Mouse (Mus musculus): Measurements from ENCODE around the gene Cadm3. TPM values are rescaled to one million over a fixed set of nuclear protein-coding genes. Genes with fewer than 3 reads are reported as not detected.

The Cadm3 gene
- polyA plus RNA-seq, 1 experiment from 2014 or later = 1.4 TPM

DNA sequence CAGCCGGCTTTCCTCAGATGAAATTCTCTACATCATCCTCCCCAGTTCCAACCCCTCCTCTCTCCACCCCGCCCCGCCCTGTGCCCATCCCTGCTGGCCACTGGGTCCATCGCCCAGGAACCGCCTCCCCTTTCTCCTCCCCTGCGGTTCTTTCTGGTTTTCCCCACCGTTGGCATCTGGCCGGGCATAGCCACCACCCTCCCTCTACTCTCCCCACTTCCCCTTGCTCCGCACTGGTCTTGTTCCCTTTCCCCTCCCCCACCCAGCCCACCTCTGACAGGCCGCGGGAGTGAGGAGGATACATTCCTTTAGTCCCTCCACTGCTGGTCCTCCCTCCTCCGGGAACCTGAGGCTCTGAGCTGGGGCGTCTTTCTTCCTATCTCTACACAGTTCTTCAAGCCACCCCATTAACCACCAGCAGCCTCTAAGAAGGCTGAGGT lies 1.5 kb downstream of the Cadm3 start:
- no peak overlapping the region for H3K9ac ChIP-seq (ENCODE audit: low read length)
- H3K27ac ChIP-seq (replicated peaks; ENCODE audit: low read depth, low read length) = no peak overlapping the region
- peak overlapping the region; percentile 17; the same call in 1 of the 2 replicates for H3K4me2 ChIP-seq (ENCODE audit: low read depth, severe bottlenecking)
- H3K9me3 ChIP-seq (ENCODE audit: control insufficient read depth, low read length) = no peaks in the 10 kb centered on the region
- no peaks in the 10 kb centered on the region for H3K36me3 ChIP-seq (ENCODE audit: control insufficient read depth, insufficient read depth, low read length)
- WGBS = under 1% methylated on average over 13 of the region's 13 CpGs
- H3K4me3 ChIP-seq (ENCODE audit: low read depth, low read length) = no peak overlapping the region
- DNase-seq (ENCODE audit: low spot score) = no peak
- H3K4me1 ChIP-seq (ENCODE audit: control insufficient read depth, insufficient read depth, low read length) = peaks cover 5% of the 10 kb centered on the region
- no peak for ATAC-seq (ENCODE audit: insufficient number of reproducible peaks, low FRiP score, low TSS enrichment, low read depth)
- peaks cover 33% of the 10 kb centered on the region for H3K27me3 ChIP-seq (ENCODE audit: control insufficient read depth, insufficient read depth, low read length)

DNA sequence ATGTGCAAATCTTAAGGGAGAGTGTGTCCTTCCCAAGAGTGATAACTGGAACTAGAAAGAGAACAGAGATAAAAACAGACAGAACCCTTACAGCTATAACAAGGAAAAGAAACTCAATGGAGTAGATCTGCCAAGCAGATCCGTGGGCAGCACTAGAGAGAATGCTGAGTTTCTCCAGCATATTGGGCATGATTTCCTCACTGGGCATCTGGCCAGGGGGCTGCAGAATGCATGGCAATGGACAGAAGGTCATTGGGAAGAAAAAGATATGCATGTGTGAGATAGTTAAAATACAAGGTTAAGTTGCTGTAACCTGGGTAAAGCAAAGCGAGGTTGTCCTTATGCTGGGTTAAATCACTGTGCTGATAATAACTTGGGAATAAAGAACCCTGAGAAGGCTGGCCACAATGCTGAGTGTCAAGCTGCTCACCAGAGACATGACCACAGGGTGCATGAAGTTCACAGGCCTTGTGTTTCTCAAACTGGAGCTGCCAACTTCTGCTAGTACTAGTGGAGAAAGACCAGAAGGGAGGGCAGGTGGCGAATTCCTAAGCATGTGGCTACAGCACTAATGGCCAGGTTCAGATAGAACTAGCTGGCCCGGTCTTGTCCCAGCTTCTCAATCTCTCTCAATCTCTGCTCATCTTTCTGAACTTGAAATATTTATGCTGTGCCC lies 3.2 kb downstream of the Cadm3 start:
- ATAC-seq (ENCODE audit: insufficient number of reproducible peaks, low FRiP score, low TSS enrichment, low read depth) = no peak
- Histone ChIP-seq H3K36me3 (ENCODE audit: control insufficient read depth, insufficient read depth, low read length) (no peaks in the 10 kb centered on the region), H3K9ac (ENCODE audit: low read length) (no peak overlapping the region), H3K4me1 (ENCODE audit: control insufficient read depth, insufficient read depth, low read length) (peaks cover 5% of the 10 kb centered on the region), H3K4me3 (ENCODE audit: low read depth, low read length) (no peak overlapping the region), H3K4me2 (ENCODE audit: low read depth, severe bottlenecking) (no peak overlapping the region), H3K9me3 (ENCODE audit: control insufficient read depth, low read length) (no peaks in the 10 kb centered on the region), H3K27ac (replicated peaks; ENCODE audit: low read depth, low read length) (no peak overlapping the region), H3K27me3 (ENCODE audit: control insufficient read depth, insufficient read depth, low read length) (peaks cover 33% of the 10 kb centered on the region)
- no peak for DNase-seq (ENCODE audit: low spot score)
- 76% methylated on average over 4 of the region's 4 CpGs for WGBS

DNA sequence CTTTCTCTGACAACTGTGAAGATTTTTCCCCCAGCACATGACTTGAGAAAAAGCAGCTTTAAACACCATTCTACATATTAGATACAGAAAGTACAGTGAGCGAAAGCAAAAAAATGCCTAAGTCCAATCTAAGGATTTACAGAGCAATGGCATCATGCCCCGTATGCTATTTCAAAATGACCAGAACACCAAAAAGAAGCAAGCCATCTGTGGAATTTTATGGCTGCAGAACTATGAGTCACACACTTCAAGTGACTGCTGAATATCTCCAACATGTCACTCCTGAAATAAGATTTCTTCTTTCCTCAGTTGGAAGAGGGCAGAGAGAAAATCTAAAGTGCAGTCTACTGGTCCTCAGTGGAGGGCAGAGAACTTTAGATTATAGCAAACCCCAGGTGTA lies 4.1 kb downstream of the Cadm3 start:
- Histone ChIP-seq H3K9me3 (ENCODE audit: control insufficient read depth, low read length) (no peaks in the 10 kb centered on the region), H3K4me3 (ENCODE audit: low read depth, low read length) (no peak overlapping the region), H3K27me3 (ENCODE audit: control insufficient read depth, insufficient read depth, low read length) (peaks cover 28% of the 10 kb centered on the region), H3K4me2 (ENCODE audit: low read depth, severe bottlenecking) (no peak overlapping the region), H3K4me1 (ENCODE audit: control insufficient read depth, insufficient read depth, low read length) (peaks cover 5% of the 10 kb centered on the region), H3K27ac (replicated peaks; ENCODE audit: low read depth, low read length) (no peak overlapping the region), H3K9ac (ENCODE audit: low read length) (no peak overlapping the region), H3K36me3 (ENCODE audit: control insufficient read depth, insufficient read depth, low read length) (no peaks in the 10 kb centered on the region)
- DNase-seq (ENCODE audit: low spot score) = no peak
- 84% methylated on average over 2 of the region's 2 CpGs for WGBS
- no peak for ATAC-seq (ENCODE audit: insufficient number of reproducible peaks, low FRiP score, low TSS enrichment, low read depth)

DNA sequence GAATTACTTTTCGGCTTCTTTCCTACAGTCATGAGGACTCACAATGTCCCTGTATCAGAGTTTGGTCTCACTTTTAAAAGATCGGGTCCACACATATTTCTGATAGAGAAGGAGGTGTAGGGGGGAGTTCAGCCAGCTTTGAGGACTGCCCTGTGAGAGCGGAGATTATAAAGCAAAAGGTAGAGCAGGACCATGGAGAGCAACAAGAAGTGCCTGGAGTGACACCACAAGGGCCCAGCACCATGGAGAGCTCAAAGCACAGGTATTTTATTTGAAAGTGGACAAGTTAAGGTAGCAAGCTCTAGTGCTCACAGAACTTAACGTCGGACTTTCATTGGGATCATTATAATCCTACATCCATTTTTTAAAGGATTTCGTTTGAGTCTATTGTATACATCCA lies 5.8 kb downstream of the Cadm3 start:
- Histone ChIP-seq H3K36me3 (ENCODE audit: control insufficient read depth, insufficient read depth, low read length) (no peaks in the 10 kb centered on the region), H3K27ac (replicated peaks; ENCODE audit: low read depth, low read length) (no peak overlapping the region), H3K9me3 (ENCODE audit: control insufficient read depth, low read length) (no peaks in the 10 kb centered on the region), H3K9ac (ENCODE audit: low read length) (no peak overlapping the region), H3K4me1 (ENCODE audit: control insufficient read depth, insufficient read depth, low read length) (no peaks in the 10 kb centered on the region; the same call in 1 of the 2 replicates), H3K4me2 (ENCODE audit: low read depth, severe bottlenecking) (no peak overlapping the region), H3K4me3 (ENCODE audit: low read depth, low read length) (no peak overlapping the region), H3K27me3 (ENCODE audit: control insufficient read depth, insufficient read depth, low read length) (peaks cover 14% of the 10 kb centered on the region)
- WGBS = 28% methylated on average over 6 of the region's 6 CpGs
- peak; percentile 87 for DNase-seq (ENCODE audit: low spot score)
- peak; percentile 44; the same call in 1 of the 2 replicates for ATAC-seq (ENCODE audit: insufficient number of reproducible peaks, low FRiP score, low TSS enrichment, low read depth)

DNA sequence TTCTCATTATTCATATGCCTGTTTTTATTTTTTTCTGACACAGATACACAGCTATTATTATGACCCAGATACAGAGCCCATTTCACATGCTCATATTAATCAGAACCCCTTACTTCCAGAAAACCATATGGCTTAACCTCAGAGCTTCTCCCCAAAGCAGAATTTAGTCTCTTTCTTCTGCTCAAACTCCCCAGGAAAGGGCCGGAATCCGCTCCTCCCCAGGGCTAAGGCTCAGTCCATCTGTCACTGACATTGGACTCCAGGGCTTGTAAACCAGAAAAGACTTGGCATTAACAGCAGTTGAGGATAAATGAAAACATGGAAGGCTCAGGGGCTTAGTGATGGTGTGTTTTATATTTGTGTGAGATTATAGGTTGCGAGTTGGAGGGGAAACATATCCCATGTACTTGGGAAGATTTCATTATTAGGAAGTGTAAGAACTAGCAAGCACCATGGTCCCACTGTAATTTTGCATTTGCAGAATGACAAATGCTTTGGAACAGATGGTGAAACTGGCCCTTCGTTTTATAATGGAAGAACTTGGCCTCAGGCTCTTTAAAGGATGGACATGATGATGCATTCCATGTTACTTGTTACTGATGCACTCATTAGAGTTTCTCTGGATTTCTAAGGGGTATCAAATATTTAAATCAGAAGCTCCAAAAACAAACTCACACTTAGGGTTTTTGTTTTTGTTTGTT lies 7.8 kb downstream of the Cadm3 start:
- H3K9me3 ChIP-seq (ENCODE audit: control insufficient read depth, low read length) = no peaks in the 10 kb centered on the region
- H3K36me3 ChIP-seq (ENCODE audit: control insufficient read depth, insufficient read depth, low read length) = no peaks in the 10 kb centered on the region
- H3K4me2 ChIP-seq (ENCODE audit: low read depth, severe bottlenecking) = no peak overlapping the region
- ATAC-seq (ENCODE audit: insufficient number of reproducible peaks, low FRiP score, low TSS enrichment, low read depth) = no peak
- no peaks in the 10 kb centered on the region for H3K4me1 ChIP-seq (ENCODE audit: control insufficient read depth, insufficient read depth, low read length)
- H3K9ac ChIP-seq (ENCODE audit: low read length) = no peak overlapping the region
- no peak overlapping the region for H3K27ac ChIP-seq (replicated peaks; ENCODE audit: low read depth, low read length)
- 79% methylated on average over 4 of the region's 4 CpGs for WGBS
- no peak overlapping the region for H3K4me3 ChIP-seq (ENCODE audit: low read depth, low read length)
- no peak for DNase-seq (ENCODE audit: low spot score)
- H3K27me3 ChIP-seq (ENCODE audit: control insufficient read depth, insufficient read depth, low read length) = no peaks in the 10 kb centered on the region

DNA sequence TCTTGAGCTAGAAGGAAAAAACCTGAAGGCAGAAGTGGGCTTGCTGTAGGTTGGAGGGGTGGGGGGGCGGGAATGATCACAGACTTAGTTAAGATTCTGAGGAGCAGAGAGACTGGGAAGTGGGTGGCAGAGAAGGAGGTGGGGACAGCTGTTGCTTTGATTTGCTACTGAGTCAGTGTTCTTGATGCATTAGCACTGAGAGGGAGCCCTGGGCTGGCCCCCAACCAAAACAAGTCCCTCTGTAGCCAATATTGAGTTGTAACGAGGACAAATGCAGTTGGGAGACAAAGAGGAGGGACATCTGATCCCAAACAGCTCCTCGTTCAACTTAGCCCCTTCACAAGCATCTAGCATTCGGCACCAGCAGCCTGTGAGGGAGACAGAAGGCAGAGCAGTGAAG lies 9.7 kb downstream of the Cadm3 start:
- Histone ChIP-seq H3K36me3 (ENCODE audit: control insufficient read depth, insufficient read depth, low read length) (no peaks in the 10 kb centered on the region), H3K4me1 (ENCODE audit: control insufficient read depth, insufficient read depth, low read length) (no peaks in the 10 kb centered on the region), H3K4me2 (ENCODE audit: low read depth, severe bottlenecking) (no peak overlapping the region), H3K4me3 (ENCODE audit: low read depth, low read length) (no peak overlapping the region), H3K27me3 (ENCODE audit: control insufficient read depth, insufficient read depth, low read length) (no peaks in the 10 kb centered on the region), H3K9me3 (ENCODE audit: control insufficient read depth, low read length) (no peaks in the 10 kb centered on the region), H3K9ac (ENCODE audit: low read length) (no peak overlapping the region), H3K27ac (replicated peaks; ENCODE audit: low read depth, low read length) (no peak overlapping the region)
- 41% methylated on average over 4 of the region's 4 CpGs for WGBS
- DNase-seq (ENCODE audit: low spot score) = no peak
- ATAC-seq (ENCODE audit: insufficient number of reproducible peaks, low FRiP score, low TSS enrichment, low read depth) = no peak

DNA sequence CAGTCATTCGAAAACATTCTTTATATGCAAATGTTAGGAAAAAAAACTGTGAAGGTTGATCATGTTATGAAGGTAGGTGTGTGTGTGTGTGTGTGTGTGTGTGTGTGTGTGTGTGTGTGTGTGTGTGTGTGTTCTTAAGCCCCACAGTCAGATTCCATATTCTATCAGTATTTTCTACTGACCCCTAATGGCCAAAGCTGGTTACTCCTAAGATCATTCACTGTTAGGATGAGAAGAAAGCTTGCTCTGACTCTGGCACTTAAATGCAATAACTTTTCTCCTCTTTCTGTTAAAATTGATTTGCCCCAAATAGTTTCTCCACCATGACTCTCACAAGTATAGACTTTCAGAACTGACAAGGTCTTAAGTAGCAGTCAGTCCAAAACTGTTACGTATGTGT lies 10.8 kb downstream of the Cadm3 start:
- no peak overlapping the region for H3K4me3 ChIP-seq (ENCODE audit: low read depth, low read length)
- H3K4me1 ChIP-seq (ENCODE audit: control insufficient read depth, insufficient read depth, low read length) = no peaks in the 10 kb centered on the region
- no peak for ATAC-seq (ENCODE audit: insufficient number of reproducible peaks, low FRiP score, low TSS enrichment, low read depth)
- no peak overlapping the region for H3K4me2 ChIP-seq (ENCODE audit: low read depth, severe bottlenecking)
- no peak overlapping the region for H3K9ac ChIP-seq (ENCODE audit: low read length)
- no peak for DNase-seq (ENCODE audit: low spot score)
- H3K27me3 ChIP-seq (ENCODE audit: control insufficient read depth, insufficient read depth, low read length) = no peaks in the 10 kb centered on the region
- no peaks in the 10 kb centered on the region for H3K9me3 ChIP-seq (ENCODE audit: control insufficient read depth, low read length)
- no peak overlapping the region for H3K27ac ChIP-seq (replicated peaks; ENCODE audit: low read depth, low read length)
- H3K36me3 ChIP-seq (ENCODE audit: control insufficient read depth, insufficient read depth, low read length) = no peaks in the 10 kb centered on the region
- 84% methylated on average over 2 of the region's 2 CpGs for WGBS

DNA sequence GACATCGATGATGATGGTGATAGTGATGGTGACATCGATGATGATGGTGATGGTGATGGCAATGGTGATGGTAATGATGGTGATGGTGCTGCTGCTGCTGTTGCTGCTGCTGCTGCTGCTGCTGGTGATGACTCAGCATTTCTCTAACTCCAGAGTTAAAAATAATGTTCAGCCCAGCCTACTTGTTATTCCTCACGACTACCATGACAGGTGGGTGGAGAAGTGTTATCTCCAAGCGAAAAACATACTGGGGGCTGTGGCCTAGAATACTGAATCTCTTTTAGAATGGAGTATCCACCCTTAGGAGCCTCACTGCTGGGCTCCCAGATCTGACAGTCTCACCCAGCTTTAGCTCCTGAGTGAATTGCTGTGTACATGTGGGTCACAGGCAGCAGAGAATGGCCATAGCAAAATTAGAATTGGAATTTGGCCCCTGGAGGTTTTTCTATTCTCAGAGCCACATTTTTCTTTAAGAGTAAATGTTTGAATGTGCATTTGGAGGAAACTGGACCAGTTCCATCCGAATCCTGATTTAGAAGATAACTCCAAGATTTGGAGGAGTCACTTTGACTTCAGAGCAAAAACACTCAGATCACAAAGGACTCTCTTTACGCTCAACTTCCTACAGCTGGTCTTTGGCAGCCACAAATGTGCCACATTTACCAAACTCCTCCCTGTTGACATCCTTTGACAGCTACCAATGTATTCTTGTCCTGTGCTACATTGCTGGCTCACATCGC lies 12.2 kb downstream of the Cadm3 start:
- ATAC-seq (ENCODE audit: insufficient number of reproducible peaks, low FRiP score, low TSS enrichment, low read depth) (no peak), DNase-seq (ENCODE audit: low spot score) (no peak)
- WGBS = 78% methylated on average over 7 of the region's 7 CpGs
- Histone ChIP-seq H3K4me2 (ENCODE audit: low read depth, severe bottlenecking) (no peak overlapping the region), H3K27me3 (ENCODE audit: control insufficient read depth, insufficient read depth, low read length) (no peaks in the 10 kb centered on the region), H3K4me3 (ENCODE audit: low read depth, low read length) (no peak overlapping the region), H3K4me1 (ENCODE audit: control insufficient read depth, insufficient read depth, low read length) (no peaks in the 10 kb centered on the region), H3K9me3 (ENCODE audit: control insufficient read depth, low read length) (no peaks in the 10 kb centered on the region), H3K36me3 (ENCODE audit: control insufficient read depth, insufficient read depth, low read length) (no peaks in the 10 kb centered on the region), H3K9ac (ENCODE audit: low read length) (no peak overlapping the region), H3K27ac (replicated peaks; ENCODE audit: low read depth, low read length) (no peak overlapping the region)

Measured in limb, embryonic 11.5 days (tissue).